Mouse (Mus musculus): Measurements from ENCODE around the gene Cdhr5.
A peak's percentile ranks its signal among the peaks of the same experiment; 100 is the strongest.

The Cdhr5 gene

GRCm38 (mm10) chr7:141222696-141223215, 53.8 kb downstream of the Cdhr5 start:
- DNase-seq (ENCODE audit: low spot score in 2 of 2), result no peak

GRCm38 (mm10) chr7:141222126-141222467, 54.5 kb downstream of the Cdhr5 start:
- no peak for DNase-seq (ENCODE audit: low spot score in 2 of 2)

DNA sequence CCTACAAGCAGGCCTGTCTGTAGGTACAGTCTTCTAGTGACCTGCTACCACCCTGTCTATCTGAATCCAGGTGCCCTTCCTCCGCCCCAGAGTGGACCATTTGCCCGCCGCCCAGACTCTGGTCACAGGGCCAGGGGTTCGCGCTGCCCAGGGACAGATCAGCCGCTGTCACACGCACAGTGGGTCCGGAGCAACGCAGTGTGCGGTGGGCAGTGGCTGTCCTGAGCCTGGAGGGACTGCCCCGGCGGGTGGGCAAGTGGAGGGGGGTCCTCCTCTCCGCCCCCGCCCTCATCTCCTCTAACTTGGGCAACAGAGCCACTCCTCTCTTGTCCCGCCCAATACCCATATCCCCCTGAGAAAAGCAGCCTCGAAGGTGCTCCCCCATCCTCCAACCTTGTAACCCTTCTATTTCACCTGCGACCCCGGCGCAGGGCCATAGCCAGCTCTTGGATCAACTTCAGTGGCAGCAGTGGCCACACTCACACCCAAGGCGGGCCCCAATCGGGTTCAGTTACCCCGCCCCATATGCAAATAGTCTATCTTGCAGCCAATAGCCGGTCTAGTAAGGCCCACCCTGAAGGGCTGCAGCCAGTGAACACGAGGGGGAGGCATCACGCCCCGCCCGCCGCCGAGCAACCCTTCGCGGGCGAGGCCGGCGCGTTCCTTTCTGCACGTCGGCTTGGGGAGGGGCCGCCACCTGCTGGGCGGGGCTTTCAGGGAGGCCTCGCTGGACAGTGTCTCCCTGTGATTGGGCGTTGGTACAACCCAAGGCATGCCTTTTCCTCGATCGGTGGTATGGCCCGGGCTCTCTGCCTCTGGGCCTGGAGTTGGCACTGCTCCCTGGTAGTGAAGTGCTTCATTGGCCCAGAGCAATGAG, 55.1 kb downstream of the Cdhr5 start:
- DNase-seq (ENCODE audit: low spot score in 2 of 2), result peak; percentile 94 to 97

DNA sequence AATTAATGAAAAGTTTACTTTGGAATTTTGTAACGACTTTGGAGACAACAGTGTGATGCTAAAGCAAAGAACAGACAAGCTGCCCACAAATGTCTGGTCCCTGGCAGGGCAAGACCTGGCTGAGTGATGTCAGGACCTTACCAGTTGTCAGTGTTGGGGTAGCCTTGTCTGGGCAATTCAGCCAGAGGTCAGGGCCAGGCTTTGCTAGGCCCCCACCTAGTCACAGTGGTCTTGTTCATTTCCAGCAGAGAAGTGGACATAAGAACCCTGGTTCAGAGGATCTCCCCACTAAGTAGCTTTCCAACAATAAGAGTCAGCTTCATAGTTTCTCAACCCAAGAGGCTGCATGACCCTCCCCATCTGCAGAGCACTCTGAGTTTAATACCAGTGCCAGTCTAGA, 56.2 kb downstream of the Cdhr5 start:
- DNase-seq (ENCODE audit: low spot score in 2 of 2), result no peak

GRCm38 (mm10) chr7:141219558-141220099, 57.0 kb downstream of the Cdhr5 start:
- DNase-seq (ENCODE audit: low spot score in 2 of 2), result no peak

All from spleen, postnatal 36 days (tissue).